Mouse (Mus musculus): Measurements from ENCODE around the gene Arsb. TPM values are rescaled to one million over a fixed set of nuclear protein-coding genes. Genes with fewer than 3 reads are reported as not detected.

The Arsb gene
- polyA plus RNA-seq, 1 experiment from 2014 or later, result 4.5 TPM

DNA sequence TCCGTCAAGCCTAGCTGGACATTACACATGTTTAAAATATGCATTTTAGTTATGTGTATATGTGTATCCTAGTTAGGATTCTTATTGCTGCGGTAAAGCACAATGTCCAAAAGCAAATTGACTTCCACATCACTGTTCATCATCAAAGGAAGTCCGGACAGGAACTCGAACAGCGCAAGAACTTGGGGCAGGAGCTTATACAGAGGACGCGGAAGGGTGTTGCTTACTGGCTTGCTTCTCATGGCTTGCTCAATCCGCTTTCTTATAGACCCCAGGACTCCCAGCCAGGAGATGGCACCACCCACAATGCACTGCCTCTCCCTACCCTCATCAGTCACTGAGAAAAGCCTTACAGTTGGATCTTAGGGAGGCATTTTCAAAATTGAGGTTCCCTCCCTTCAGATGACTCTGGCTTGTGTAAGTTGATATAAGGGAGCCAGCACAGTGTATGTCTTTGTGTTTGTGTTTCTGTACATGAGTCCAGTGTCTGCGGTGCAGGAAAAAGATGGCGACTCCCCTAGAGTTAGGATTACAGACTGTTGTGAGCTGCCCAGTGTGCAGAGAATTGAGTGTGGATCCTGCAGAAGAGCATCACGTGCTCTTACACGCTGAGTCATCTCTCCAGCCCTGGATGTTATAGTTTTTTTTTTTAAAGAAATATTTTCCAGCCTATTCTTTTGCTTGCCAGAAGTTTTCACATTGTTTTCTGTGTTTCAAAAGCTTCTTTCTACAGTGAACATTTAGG lies 66.2 kb downstream of the Arsb start:
- Histone ChIP-seq H3K4me1 (peaks cover 37% of the 10 kb centered on the region), H3K27ac (replicated peaks) (peak overlapping the region; percentile 61; the same call in 1 of the 2 replicates), H3K9me3 (replicated peaks) (peaks cover 5% of the 10 kb centered on the region; the same call in 1 of the 2 replicates), H3K27me3 (ENCODE audit: low read depth, poor library complexity, severe bottlenecking) (no peaks in the 10 kb centered on the region), H3K4me3 (no peak overlapping the region), H3K36me3 (no peaks in the 10 kb centered on the region)
- 91% methylated on average over 12 of the region's 12 CpGs for WGBS
- DNase-seq (ENCODE audit: low spot score), result no peak

DNA sequence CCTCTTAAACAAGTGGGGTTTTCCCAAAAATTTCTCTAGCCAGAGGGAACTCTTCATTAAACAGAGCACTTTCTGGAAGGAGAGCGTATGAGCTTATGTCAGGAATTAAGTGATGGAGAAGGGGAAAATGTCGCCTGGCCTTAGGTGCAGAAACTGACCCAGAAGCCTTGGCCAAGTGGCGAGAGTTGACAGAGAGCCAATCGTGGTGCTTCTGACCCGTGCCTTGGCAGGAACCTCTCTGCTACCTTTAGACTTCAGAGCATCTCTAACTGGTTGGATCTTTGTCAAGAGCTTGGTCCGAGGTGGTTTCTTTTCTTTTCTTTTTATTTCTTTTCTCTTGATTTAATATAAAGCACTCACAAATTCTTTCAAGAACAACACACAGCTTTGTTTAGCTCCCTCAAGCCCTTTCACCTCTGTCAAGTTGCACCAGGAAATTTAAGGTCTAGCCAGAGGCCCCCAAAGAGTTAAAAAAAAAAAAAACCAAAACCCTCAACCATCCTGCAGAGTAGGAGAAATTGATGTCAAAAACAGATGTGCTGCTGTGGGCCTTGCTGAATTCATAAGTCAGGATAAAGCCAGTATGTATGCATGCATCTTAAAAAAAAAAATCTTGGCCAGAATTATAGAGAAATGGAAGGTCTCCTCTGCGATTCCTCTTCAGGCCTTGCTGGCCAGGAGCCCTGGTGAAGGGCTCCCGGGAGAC lies 67.2 kb downstream of the Arsb start:
- no peaks in the 10 kb centered on the region for H3K36me3 ChIP-seq
- DNase-seq (ENCODE audit: low spot score), result no peak
- 57% methylated on average over 8 of the region's 8 CpGs for WGBS
- H3K4me3 ChIP-seq, result no peak overlapping the region
- peaks cover 37% of the 10 kb centered on the region for H3K4me1 ChIP-seq
- no peaks in the 10 kb centered on the region for H3K27me3 ChIP-seq (ENCODE audit: low read depth, poor library complexity, severe bottlenecking)
- H3K9me3 ChIP-seq (replicated peaks), result peaks cover 5% of the 10 kb centered on the region; the same call in 1 of the 2 replicates
- peak overlapping the region; percentile 82 for H3K27ac ChIP-seq (replicated peaks)

DNA sequence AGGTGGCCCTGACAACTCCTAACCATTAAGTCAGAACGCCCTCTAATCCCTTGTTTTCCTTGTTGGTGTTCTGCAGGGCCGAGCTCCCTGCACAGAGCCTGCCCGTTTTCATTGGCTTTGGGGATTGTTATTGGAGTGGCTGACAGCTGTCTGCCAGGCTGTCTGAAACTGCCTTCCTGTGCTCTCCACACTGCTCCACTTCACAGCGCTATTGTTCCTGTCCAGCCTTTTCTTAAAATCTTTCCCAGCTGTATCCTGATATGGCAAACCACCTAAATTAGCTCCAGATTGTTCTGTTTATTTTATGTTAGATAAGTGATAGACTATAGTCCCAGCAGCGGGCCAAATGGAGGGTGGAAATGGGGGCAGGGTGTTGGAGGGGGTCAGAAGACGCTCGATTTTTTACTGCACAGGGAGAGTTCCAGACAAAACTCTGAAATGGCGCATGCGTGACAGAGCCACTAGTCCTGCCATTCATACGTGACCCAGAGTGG lies 67.8 kb downstream of the Arsb start:
- DNase-seq (ENCODE audit: low spot score), result peak; percentile 68
- H3K36me3 ChIP-seq, result no peaks in the 10 kb centered on the region
- H3K27me3 ChIP-seq (ENCODE audit: low read depth, poor library complexity, severe bottlenecking), result no peaks in the 10 kb centered on the region
- H3K4me1 ChIP-seq, result peaks cover 37% of the 10 kb centered on the region
- H3K9me3 ChIP-seq (replicated peaks), result peaks cover 5% of the 10 kb centered on the region; the same call in 1 of the 2 replicates
- H3K4me3 ChIP-seq, result no peak overlapping the region
- H3K27ac ChIP-seq (replicated peaks), result peak overlapping the region; percentile 82
- 37% methylated on average over 10 of the region's 10 CpGs for WGBS

DNA sequence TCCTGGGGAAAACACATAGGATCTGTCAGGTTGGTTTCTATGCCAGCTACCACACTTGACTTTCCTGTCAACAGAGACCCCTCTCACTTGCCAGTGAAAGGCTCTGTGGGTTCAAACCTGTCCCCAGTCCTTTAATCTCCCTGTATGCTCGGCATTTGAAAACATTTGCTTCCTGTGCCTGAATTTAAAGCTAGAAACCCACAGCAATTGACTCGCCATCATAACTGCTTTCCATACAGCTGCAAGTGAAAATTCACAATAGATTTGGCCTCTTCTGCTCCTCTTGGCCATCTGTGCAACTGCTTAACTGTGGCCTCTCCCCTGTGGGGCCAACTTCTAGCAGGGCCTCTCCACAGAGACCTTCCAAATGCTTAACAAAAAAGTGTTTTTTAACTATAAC lies 68.3 kb downstream of the Arsb start:
- H3K4me3 ChIP-seq, result no peak overlapping the region
- 58% methylated on average over 2 of the region's 2 CpGs for WGBS
- no peaks in the 10 kb centered on the region for H3K27me3 ChIP-seq (ENCODE audit: low read depth, poor library complexity, severe bottlenecking)
- peaks cover 5% of the 10 kb centered on the region; the same call in 1 of the 2 replicates for H3K9me3 ChIP-seq (replicated peaks)
- H3K36me3 ChIP-seq, result no peaks in the 10 kb centered on the region
- no peak for DNase-seq (ENCODE audit: low spot score)
- peak overlapping the region; percentile 82 for H3K27ac ChIP-seq (replicated peaks)
- H3K4me1 ChIP-seq, result peaks cover 37% of the 10 kb centered on the region

DNA sequence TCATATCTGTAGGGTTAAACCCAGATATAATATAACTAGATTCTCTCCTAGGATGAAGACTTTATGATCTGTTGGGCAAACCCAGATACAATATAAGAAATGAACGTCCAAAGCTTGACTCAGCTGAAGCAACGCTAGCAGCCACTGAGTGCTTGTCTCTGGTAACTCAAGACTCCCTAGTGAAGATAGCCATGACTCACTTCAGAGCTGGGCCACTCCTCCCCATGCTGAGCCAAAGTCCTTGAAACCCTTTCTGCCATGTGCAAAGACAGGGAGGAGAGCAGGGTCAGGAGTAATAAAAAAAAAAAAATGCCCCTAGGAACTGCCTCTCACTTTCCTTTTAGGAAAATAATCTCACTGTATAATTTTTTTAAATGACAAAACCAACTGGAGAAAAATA lies 68.7 kb downstream of the Arsb start:
- H3K4me3 ChIP-seq, result no peak overlapping the region
- 73% methylated on average over 2 of the region's 2 CpGs for WGBS
- H3K27me3 ChIP-seq (ENCODE audit: low read depth, poor library complexity, severe bottlenecking), result no peaks in the 10 kb centered on the region
- no peaks in the 10 kb centered on the region for H3K36me3 ChIP-seq
- H3K9me3 ChIP-seq (replicated peaks), result peaks cover 5% of the 10 kb centered on the region; the same call in 1 of the 2 replicates
- no peak for DNase-seq (ENCODE audit: low spot score)
- H3K27ac ChIP-seq (replicated peaks), result peak overlapping the region; percentile 82
- peaks cover 37% of the 10 kb centered on the region for H3K4me1 ChIP-seq

DNA sequence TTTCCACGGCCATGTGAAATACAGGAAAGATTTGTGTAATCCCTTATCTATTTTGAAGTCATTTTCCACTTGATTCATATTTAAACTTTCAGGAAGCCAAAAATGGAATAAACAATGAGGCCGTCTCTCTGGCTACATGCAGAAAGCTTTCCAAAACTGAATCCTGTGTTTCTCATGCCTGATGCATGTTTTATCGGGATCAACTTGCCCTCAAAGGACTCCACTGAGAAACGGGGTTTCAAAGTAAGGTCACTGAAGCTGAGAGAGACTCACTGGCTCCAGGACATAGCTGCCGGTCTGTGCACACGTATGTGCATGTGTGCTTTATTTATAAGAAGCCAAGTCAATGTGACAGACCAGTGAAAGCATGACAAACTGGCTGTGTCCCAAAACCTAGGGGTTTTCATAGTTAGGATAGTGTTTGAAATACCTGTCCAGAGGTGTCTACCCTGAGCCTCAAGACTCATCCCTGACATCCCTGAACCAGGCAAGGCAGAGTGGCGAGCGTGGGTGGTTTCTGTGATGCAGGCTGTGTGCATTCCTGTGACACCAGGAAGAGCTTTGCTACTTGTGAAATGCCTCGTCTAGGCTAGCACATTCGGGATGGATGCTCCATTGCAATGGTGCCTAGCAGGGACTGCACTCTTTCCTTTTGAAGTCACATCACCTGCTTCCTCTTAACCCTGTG lies 75.5 kb downstream of the Arsb start:
- Histone ChIP-seq H3K9me3 (replicated peaks) (peaks cover 5% of the 10 kb centered on the region; the same call in 1 of the 2 replicates), H3K27me3 (ENCODE audit: low read depth, poor library complexity, severe bottlenecking) (no peaks in the 10 kb centered on the region), H3K4me1 (peaks cover 24% of the 10 kb centered on the region), H3K27ac (replicated peaks) (no peak overlapping the region), H3K4me3 (no peak overlapping the region), H3K36me3 (no peaks in the 10 kb centered on the region)
- no peak for DNase-seq (ENCODE audit: low spot score)
- 85% methylated on average over 10 of the region's 10 CpGs for WGBS

DNA sequence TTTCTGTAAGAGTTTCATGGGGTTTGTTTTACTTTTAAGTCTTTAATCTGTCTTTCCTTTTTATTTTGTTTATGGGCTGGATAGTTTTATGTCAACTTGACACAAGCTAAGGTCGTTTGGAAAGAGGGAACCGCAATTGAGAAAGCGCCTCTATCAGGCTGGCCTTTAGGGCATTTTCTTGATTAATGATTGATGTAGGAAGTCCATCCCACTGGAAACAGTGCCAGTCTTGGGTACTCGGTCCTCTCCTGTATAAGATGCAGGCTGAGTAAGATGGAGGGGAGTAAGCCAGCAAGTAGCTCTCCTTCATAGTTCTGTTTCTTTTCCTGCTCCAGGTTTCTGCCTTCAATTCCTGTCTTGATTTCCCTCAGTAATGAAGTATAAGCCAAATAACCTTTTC lies 76.2 kb downstream of the Arsb start:
- DNase-seq (ENCODE audit: low spot score), result no peak
- Histone ChIP-seq H3K4me3 (no peak overlapping the region), H3K9me3 (replicated peaks) (peaks cover under 1% of the 10 kb centered on the region; the same call in 1 of the 2 replicates), H3K36me3 (no peaks in the 10 kb centered on the region), H3K27me3 (ENCODE audit: low read depth, poor library complexity, severe bottlenecking) (no peaks in the 10 kb centered on the region), H3K4me1 (peaks cover 31% of the 10 kb centered on the region), H3K27ac (replicated peaks) (no peak overlapping the region)
- WGBS, result 81% methylated on average over 4 of the region's 4 CpGs

DNA sequence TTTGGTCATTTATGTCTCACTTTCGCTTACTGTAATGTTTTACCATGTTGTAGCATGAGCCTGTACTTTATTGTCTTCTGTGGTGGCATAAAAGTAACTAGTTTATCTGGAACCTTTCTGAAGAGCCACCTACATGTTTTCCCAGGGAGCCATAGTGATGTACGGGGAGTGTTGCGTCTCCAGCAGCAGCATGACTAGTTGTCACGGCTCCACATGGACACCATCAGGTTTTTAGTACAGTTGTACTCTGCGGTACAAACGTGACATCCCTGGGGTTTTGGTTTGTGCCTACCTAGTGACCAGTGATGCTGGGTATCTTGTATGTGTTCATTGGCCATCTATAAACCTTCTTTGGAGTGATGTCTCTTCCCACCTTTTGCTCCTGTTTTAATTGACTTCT lies 77.2 kb downstream of the Arsb start:
- Histone ChIP-seq H3K4me1 (peaks cover 31% of the 10 kb centered on the region), H3K27ac (replicated peaks) (no peak overlapping the region), H3K9me3 (replicated peaks) (no peaks in the 10 kb centered on the region), H3K36me3 (no peaks in the 10 kb centered on the region), H3K4me3 (no peak overlapping the region), H3K27me3 (ENCODE audit: low read depth, poor library complexity, severe bottlenecking) (no peaks in the 10 kb centered on the region)
- 91% methylated on average over 6 of the region's 6 CpGs for WGBS
- DNase-seq (ENCODE audit: low spot score), result no peak

DNA sequence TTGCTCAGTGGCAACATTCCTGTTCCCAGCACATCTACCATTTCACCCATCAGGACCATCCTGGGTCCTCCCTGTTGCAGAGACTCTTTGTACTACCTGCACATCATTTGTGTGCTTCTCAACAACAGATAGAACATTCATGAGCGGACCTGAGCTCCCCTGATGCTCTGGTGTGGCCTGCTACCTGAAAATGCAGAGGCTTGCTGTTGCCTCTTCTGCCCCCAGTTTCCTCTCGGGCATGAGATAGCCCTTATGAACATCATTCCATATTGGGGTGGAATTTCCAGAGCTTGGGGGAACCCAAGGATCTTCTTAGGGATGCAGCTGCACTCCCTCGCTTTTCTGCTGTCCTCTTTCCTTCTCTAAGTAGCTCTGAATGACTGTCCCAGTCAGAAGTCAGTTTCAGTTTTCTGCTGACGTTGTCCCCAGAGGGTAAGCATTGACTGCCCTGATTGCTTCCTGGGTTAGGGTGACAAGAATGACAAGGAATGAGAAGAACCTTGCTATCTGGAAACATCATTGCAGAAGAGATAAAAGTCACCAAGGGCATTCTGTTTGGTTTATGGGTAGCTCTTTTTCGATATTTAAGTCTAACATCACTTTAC lies 78.4 kb downstream of the Arsb start:
- no peaks in the 10 kb centered on the region for H3K36me3 ChIP-seq
- DNase-seq (ENCODE audit: low spot score), result no peak
- no peaks in the 10 kb centered on the region for H3K9me3 ChIP-seq (replicated peaks)
- no peaks in the 10 kb centered on the region for H3K27me3 ChIP-seq (ENCODE audit: low read depth, poor library complexity, severe bottlenecking)
- peaks cover 31% of the 10 kb centered on the region for H3K4me1 ChIP-seq
- H3K27ac ChIP-seq (replicated peaks), result no peak overlapping the region; the same call in 1 of the 2 replicates
- WGBS, result 80% methylated on average over 5 of the region's 5 CpGs
- no peak overlapping the region for H3K4me3 ChIP-seq

DNA sequence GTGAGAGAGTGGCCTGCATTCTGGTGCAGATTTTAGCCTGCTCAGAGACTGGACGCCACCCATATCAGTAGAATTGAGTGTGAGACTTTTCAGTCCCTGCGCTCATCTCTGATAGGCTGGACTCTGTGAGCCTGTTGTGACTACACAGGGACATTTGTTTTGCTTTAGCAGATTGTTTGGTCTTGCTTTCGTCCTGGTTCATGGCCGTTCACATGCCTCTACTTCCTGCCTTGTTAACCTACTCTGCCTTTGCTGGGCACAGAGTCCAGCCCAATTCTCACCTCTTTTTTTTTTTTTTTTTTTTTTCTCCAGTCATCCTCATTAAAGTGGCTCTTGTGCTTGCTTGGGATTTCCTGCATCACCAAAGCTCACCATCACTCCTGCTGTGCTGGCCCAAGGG lies 79.2 kb downstream of the Arsb start:
- Histone ChIP-seq H3K36me3 (no peaks in the 10 kb centered on the region), H3K4me1 (peaks cover 31% of the 10 kb centered on the region), H3K4me3 (no peak overlapping the region), H3K27me3 (ENCODE audit: low read depth, poor library complexity, severe bottlenecking) (no peaks in the 10 kb centered on the region), H3K9me3 (replicated peaks) (no peaks in the 10 kb centered on the region), H3K27ac (replicated peaks) (no peak overlapping the region)
- DNase-seq (ENCODE audit: low spot score), result no peak
- 67% methylated on average over 4 of the region's 4 CpGs for WGBS

DNA sequence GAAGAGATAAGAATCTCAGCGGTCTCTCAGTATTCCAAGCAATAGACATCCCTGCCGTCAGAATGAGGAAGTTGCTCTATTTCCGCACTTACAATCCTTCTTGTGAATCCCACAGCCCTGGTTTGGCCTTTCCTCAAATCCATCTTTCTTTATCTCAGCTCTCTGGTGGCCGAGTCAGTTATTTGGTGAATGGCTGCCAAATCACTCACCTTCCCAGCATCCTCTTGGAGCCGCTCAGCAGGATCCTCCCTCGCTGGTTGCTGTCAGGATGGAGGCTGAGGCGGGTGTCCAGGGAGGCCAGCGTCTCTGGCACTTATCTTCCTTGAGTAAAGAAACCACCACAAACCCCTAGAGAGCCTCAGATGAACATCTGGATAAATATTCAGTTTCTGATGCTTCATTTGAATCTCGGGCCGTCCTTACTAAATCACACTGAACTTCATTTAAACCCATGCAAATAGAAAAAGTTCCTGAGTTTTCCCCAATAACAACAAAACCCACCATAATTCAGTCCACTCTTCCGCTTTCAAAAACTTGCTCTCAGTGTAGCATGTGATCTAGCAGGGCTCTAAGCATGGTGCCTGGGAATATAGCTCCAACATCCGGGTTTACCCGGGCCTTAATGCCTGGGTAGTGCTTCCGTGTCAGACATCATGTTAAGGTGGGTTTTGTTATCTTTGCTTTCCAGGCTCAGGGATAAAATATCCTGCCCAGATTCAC lies 81.1 kb downstream of the Arsb start:
- H3K4me3 ChIP-seq, result no peak overlapping the region
- no peaks in the 10 kb centered on the region for H3K27me3 ChIP-seq (ENCODE audit: low read depth, poor library complexity, severe bottlenecking)
- H3K9me3 ChIP-seq (replicated peaks), result no peaks in the 10 kb centered on the region
- H3K4me1 ChIP-seq, result peaks cover 31% of the 10 kb centered on the region
- no peak for DNase-seq (ENCODE audit: low spot score)
- H3K27ac ChIP-seq (replicated peaks), result peak overlapping the region; percentile 53
- WGBS, result 77% methylated on average over 14 of the region's 14 CpGs
- no peaks in the 10 kb centered on the region for H3K36me3 ChIP-seq

DNA sequence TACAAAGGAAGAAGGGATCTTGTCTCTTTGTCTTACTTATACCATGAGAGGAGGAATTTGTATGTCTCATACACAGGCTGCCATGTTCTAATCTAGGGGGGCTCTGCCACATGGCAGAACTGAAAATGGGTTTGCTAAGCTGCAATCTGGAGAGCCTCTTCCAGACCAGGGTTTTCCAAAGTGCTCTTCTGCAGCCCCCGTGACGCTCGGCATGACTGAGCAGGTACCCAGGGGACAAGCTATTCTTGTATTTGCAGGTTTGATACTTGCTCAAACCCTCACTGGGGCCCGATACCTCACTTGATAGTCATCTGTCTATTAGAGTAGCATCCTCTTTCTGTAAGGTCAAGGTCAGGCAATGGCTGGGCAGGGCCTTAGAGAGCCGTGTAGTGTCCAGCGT lies 82.3 kb downstream of the Arsb start:
- WGBS, result 94% methylated on average over 6 of the region's 6 CpGs

More for the DNA sequence above, 82.3 kb downstream of the Arsb start:
- H3K36me3 ChIP-seq, result no peaks in the 10 kb centered on the region
- H3K27ac ChIP-seq (replicated peaks), result no peak overlapping the region
- H3K4me3 ChIP-seq, result no peak overlapping the region
- no peaks in the 10 kb centered on the region for H3K9me3 ChIP-seq (replicated peaks)
- peaks cover 31% of the 10 kb centered on the region for H3K4me1 ChIP-seq
- no peaks in the 10 kb centered on the region for H3K27me3 ChIP-seq (ENCODE audit: low read depth, poor library complexity, severe bottlenecking)
- DNase-seq (ENCODE audit: low spot score), result no peak

All from midbrain, embryonic 10.5 days (tissue).